Mouse (Mus musculus) thymus, adult 18-20 months (tissue): ENCODE measurements around the gene Tmem100.

Source experiments
- DNase-seq, 2 experiments: peaks; one replicate each; pipeline ENCODE4 v3.0.0; 2022; ENCODE audit warnings: mixed read lengths in 2 of 2

Gene Tmem100

DNA sequence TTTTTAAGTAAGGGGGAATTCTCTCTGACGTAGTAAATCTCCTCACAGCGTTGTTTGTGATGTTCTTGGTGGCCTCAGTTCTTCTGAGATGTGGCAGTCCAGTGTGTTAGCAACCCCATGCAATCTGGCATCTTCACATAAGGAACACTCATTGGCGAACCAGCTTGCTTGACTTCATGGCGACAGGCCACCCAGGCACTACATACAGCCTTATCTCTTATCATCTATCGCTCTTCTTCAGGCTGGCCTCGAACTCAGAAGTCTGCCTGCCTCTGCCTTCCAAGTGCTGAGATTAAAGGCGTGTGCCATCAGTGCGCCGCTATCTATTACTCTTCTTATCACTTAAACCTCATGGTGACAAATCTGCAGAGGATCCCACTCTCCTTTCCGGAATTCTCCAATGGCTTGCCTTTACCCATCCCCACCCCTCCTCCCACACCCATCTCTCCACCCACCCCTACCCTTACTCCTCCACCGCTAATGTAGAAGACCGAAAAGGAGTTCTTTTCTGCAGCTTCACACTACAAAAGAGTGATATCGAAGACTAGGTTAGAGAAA, at the start of gene Tmem100:
TSS of gene Tmem100 (plus strand) at position 508 of the 558 bp plus-strand sequence.
- no peak for DNase-seq

DNA sequence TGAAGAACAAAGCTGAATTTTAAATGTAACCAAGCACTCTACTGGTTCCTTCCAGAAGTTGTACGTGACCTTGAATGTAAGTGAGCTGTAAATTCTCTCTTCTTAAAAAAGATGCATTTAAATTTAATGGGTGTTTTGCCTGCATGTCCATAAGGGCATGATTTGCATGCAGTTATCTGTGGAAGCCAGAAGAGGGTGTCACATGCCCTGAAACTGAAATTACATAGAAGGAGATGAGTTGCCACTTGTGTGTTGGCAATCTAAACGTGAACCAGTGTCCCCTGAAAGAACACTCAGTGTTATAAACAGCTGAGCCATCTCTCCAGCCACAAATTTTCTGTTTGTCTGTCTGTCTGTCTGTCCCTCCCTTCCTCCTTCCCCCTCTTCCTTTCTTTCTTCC, 47.2 kb upstream of the Tmem100 start:
- no peak for DNase-seq

DNA sequence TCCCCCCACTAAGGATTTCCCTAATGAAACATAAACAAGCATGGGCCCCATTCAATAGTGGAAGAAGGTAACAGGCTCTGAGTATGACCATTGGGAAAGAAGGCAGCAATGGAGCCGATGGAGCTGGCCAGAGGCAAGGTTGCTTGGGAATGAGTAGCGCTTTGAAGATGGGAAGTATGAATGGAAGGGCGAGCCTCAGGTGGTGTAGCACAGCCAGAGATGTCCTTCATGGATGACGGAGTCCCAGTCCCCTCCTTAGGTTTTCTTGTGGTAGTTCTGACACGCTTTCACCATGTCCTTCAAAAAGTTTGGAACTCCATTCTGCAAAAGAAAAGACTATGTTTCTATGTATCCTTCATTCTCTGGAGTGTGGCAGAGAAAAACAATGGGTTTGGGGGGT, 45.7 kb upstream of the Tmem100 start:
- DNase-seq = no peak

DNA sequence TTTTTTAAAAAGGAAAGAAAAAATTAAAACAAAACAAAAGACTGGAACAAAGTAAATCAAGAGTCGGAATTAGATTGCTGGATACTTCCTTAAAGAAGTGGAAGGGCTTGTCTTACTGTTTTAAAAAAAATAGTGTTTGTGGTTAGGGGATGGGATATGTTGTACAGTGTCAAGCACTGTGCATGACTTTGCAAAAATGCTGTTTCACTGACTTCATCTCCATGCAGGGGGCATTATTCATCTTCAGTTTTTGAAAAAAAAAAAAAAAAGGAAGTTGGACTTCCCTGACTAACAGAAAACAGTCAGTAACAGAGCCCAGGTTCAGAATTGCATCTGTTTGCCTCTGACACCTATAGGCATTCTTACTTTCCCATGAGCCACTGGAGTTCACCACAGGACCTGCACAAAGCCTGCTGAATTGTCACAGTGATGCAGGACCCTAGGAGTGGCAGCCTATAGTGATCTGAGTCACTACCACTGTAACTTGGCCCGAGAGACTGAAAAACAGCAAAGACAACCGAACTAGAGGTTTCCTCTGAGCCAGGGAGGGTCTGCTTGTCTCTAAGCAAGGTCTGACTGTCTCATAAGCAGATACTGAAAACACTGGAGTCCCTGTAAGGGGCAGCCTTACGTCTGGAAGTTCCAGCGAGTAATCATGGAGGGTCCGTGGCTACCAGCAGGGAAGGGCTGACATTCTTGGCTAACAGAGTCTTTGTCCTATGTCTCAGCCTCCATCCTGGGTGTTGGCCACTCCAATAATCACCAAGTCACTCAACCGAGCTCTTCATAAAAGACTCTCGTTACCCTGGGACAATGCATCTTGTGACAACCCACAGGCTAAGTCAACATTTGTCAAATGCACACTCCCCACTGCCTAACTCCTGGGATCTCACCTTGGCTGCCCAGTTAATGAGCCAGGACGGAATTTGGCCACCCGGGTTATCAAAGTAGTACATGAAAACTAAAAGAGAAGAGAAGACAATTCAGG, 44.7 kb upstream of the Tmem100 start:
- DNase-seq = no peak

DNA sequence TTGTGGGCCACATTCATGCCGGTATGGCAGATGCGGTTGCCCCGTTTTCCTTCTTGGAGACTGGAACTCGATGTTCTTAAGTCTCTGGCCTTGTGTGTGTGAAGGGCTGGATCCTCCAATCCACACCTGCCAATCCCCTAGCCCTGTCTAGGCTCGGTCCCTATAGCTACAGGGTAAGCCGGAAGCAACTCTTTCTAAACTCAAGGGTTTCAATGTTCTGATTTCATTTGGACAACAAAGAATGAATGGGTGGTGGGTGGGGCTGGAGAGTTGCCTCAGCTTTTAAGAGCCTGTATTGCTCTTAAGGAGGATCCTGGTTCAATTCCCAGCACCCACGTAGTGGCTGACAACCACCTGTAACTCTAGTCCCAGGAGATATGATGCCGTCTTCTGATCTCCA, 43.6 kb upstream of the Tmem100 start:
- DNase-seq = no peak

DNA sequence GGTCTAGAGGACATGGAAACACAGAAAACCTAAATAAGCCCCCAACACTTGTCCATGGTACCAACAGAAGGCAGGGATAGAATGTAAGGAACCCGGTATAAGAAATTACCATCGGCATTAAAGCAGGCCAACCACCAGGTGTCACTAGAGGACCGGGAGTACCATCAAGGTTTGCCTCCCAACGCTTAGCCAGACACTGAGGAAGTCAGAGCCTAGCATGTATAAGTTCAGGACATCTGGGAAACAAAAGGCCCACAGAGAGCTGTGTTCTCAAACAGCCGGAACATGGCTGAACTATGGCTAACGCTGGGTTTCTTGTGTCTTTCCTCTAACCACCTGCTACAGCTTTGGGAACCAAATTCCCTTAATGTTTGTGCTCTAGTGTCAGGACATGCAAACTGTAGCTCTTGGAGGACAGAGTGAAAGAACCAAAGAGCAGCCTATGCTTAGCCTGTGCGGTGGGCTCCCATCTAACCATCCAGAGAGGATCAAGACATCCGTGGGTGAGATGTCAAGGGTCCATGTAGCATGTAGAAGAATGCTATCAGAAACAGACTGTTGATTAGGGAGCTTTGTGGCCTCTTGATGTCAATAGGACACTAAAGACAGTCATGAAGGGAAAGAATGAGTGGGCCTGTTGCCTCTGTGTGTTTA, 41.1 kb upstream of the Tmem100 start:
- no peak for DNase-seq

DNA sequence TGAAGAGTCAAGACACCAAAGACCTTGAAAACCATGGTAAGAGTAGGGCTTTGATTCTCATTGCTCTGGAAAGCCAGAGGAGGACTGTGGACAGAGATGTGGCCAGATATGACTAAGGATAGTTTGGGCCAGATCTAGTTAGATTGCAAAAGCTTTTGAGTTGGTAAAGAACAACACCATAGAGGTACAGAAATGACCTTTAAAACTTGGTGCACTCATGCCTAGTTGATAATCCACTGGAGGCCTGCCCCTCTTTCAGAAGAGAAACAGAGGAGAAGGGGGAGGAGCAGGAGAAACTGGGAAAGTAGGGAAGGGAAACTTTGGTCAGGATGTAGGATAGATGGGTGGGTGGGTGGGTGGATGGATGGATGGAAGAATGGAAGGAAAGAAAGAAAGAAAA, 38.5 kb upstream of the Tmem100 start:
- DNase-seq = no peak

DNA sequence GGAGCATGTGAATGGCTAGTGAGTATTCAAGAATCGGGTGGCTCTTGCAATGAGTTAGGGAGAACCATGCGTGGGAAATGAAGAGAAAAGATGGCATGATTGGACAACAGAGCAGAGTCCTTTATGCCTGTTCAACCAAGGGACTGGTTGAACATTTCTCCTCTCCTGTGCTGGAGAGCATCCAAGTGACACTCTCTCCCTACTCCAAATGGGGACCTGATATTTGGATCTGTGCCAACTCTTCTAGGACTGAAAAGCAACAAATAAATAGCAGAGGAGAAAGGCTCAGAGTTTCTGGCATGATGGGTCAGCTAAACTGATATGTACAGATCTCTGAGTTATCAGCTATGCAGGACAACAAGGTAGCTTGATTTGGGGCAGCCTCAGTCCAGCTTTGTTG, 35.4 kb upstream of the Tmem100 start:
- no peak for DNase-seq

DNA sequence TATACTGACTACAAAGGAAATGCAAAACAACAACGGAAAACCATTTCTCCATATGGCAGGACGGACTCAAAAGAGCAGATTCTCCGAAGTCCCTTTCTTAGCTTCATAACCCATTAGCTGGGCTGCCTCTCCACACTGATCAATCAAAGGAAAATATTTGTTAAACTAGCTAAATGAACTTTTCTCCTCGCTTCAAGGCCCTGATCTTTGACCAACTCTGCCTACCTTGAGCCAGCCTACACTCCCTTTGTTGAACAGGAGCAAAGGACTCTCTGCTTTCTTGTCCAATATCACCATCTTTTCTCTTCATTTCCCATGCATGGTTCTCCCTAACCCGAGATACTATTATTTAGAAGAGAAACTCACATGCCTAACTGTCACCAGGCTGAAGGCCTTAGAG, 34.6 kb upstream of the Tmem100 start:
- DNase-seq = no peak

DNA sequence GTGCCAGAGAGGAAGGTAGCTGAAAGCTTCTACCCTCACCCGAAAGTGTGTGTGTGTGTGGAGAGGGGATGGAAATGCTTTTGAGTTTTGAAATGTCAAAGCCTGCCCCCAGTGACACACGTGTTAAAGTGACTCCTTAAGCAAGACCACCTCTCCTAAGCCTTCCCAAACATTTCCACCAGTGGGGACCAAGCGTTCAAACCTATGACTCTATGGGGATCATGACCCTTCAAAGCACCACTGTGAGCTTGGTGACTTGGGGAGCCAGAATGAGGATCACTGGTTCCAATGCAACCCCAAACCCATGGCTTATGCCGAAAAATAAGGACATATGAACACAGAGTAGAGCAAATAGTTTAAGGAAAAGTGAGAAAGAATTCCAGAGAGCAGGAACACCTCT, 33.7 kb upstream of the Tmem100 start:
- no peak for DNase-seq

DNA sequence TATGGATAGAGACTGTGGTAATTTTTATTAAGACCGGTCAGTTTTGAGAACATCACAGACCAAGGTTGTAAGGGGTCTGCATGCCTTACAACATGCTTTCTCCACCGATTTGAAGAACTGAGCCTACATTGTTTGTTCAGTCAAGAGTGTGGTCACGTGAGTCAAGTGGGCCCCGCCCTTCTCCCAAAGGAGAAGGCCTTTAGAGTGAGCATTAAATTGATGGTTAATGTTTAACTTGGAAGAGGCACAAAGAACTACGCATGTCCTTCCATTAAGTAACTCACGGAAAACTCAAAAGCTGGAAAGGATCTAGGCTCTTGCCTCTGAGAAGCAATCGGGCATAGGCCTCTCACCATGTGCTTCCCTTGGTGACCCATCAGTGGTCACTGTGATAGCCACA, 33.3 kb upstream of the Tmem100 start:
- DNase-seq = no peak

DNA sequence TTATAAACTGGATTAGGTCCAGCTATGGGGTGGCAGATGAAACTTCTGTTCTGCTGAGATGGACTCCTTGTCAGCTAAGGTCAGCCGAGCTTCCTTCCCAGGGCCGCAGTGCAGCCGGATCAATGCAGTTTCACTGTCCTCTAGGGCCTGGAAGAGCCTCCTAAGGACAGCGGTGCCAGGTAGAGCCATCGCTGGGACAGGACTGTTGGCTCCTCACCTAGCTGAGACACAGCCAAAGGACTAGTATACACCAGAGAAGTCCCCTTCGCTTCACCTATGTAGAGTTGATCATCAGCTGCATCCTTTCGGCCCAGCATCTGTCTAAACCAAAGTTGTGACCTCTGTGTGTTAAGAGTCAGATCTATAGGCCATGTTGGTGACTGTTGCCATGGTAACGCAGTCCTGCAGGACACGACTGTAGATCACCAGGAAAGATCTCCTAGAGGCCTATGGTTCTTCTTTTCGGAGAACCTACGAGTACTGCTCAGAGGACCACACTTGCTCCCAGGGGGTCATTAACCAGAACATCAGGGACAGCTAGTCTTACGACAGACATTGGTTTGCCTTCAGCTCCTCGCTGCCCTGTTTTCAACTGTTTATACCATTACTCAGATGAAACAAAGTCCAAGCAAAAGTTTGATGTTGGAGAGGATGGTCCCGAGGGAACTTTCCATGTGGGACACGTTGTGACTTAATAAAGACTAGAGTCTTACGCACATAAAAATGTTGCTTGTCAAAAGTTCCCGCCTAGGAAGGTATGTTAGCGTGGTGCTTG, 31.0 kb upstream of the Tmem100 start:
- DNase-seq = no peak

DNA sequence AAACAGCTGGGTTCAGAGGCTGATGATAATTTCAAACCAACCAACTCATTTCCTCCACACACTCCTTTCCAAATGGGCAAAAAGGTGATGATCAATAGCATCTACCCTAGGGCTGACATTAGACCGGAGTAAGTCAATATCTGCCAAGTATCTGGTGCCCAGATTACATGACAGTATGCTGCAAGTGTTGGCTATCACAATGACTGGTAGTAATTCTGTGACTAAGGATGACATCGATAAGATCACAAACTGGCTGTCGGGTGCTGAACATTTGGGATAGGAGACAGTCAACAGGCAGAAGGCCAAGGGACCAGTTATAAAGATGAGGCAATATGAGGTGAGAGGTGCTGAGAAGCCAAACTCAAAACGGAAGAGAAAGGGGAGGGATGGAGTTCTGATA, 29.5 kb upstream of the Tmem100 start:
- no peak for DNase-seq

DNA sequence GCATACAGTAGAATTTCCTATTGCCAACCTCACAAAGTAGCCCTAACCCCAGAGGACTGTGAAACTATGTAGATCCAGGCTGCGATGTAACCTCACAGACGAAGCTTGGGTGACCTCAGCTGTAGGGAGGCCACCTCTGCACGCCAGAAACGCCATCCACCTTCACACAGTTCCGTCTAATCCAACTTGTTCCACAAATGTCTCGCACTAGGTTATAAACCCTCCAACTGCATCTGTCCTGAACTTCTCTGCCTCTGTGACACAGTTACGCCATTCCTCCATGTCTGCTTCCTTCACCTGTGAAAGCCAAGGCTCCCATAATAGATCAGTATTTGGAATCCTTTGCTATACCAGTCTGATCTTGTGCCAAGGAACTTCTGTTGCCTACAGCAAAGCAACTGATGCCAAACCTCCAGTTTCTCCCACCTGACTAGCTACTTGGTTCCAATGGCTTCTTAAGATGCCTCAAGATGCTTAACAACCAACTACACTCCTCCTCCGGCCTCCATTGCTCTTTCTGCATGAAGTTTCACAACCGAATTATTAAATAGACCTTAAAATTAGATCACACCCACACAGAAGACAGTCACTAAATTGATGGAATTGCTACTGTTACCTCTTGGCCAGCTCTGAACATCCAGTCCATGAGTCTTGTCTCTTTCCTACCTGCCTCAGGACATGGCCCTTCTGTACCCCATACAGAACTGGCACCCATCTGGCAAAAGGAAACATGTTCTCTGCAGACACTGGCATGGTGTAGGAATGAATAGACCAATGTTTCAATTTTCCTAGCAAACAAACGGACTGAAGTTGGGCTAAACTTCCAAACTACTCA, 28.5 kb upstream of the Tmem100 start:
- DNase-seq = no peak

DNA sequence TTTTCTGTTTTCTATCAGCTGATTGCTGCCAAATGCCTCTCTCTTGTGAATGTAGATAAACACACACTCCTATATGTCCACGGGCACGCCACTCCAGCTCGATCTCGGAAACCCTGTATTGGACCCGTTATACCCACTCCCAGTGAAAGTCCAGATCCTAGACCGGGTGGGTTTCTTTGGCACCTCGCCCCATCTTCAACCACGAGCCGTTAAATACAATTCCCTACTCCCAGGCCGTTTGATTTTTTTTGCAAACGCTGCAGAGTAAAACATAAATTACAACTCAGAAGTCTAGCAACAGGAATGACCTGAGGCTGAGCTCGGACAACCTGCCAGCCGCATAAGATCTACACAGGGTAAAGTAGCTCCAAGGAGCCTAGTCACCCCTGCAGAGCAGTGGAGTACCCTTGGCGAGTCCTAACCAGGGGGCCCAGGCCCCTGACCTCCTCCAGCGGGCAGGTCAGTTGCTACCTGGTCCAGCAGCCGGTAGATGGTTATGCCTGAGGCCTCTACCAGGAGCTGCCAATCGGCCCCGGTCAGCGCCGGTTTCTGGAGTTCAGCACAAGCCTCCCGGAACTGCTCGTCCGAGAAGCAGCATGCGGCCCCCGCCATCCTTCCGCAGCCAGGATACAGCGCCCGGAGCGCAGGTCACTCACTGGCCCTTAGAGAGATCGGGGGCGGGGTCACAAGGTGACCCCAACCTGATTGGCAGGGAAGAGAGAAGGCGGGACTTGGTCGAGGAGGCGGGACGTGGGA, 27.7 kb upstream of the Tmem100 start, which contains the start of gene Pctp:
TSS of gene Pctp (minus strand) at position 664 of the 756 bp plus-strand sequence.
- DNase-seq = peak; percentile 52 to 60

DNA sequence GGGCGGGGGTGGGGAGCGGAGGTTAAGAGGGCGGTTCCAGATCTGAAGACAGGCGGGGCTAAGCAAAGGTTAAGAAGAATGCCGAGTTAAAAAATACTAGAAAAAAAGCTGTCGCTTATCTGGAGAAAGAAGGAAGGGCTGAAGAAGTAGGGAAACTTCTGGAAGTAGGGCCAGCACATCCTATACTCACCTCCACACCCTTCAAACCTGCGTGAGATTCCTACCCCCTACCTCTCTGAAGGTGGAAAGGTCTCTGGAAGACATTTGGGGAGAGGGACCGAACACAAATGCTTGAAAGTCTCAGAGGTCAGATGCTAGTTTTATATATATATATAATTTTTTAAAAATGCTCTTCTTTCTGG, 27.2 kb upstream of the Tmem100 start:
- DNase-seq = no peak

DNA sequence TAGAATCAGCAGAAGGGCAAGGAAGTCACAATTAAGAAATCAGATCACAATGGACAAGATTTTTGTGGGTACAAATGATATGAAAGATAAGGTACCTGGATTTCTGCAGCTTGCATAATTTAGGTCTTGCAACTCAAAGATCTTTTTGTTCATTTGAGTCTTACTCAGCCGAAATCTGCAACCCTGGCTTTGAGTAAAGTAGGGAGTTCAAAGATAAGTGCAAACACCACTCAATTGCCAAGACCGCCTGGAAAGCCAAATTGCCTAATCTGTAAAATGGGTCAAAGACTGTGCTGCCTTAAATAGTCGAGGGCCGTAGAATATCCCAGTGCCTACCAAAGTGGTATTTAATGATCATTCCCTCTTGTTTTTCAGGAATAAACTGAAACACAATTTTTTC, 26.8 kb upstream of the Tmem100 start:
- DNase-seq = no peak

DNA sequence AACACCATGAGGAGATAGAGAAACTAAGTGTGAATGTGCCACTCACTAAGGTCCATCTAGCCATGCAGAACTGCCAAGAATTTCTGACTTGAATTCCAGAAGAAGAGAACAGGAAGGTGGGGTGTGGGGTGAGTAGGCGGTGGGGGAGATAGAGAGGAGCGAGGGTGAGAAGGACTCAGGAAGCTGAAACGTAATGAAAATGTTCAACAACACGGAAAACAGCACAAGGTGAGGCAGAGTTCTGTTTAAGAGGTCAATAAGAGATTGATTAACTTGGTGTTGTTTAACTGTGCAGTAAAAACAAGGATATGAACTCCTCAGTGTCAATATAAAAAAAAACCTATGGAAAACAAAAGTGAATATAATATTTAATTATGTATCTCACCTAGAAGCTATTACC, 24.0 kb upstream of the Tmem100 start:
- DNase-seq = no peak

DNA sequence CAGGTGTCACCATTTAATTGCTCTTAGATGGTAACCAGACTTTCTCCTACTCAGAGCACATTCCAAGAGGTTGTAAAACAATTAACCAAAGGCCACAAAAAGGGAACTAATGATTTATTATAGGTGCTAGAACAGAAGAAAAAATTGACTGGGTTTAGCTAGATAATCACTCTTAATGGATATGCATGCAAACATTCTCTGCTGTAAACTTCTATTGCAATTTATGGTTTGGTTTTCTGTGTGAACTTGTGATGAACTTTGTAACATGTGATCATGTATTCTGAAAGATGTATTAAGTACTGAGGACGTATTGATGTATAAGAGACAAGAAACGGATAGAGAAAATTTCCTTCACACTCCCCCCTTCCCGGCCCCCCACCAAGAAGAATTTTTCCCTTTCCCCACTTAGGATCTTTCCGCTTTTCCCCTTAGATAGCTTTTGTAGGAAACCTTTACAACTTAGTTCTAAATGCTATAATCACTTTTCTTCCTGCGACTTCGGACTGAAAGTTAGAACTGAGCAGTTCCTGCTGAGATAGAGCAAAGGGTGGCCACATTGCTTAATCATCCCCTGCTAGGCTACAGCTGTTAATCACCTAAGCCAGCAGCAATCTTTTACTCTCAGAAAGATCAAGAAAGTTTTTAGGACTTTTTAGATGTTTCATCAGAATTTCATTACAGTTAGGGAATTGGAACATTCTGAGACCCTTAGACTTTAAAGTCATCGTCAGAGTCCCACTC, 22.2 kb upstream of the Tmem100 start:
- DNase-seq = no peak

DNA sequence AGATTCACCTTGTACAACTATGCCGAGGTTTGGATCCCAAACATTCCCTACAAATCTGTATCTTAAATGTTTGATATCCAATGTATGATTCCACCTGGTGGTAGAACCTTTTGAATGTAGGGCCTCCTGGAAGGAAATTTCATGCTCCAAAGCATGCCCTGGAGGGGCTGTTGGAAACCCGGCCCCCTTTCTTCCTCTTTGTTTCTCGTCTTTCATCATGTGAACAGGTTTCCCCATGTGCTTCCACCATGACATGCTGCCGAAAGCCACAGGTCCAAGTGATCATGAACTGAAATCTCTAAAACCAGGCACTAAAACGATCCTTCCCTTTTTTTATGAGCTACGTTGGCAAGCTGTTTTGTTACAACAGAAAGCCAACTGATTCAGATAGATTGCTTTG, 16.5 kb upstream of the Tmem100 start:
- DNase-seq = no peak

DNA sequence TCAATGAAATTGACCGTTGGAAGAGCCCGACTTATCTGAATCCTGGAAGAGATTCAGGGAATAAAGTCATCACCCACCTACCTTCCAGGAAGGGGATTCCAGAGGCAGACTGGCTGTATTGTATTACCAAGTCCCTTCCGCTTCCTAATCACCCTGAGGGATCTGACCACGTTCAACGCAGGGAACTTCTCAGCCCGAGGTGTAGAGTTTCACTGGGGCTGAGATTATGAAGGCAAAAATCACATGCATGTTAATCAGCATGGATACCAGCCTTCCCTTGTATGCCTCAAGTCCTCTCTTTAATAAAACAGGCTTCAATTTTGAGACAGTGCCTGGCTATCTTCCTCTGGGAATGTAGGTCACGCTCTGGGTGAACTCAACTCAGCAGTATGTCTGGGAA, 14.9 kb upstream of the Tmem100 start:
- DNase-seq = no peak
